Mouse (Mus musculus): Measurements from ENCODE around the gene Pygm.
A peak's percentile ranks its signal among the peaks of the same experiment; 100 is the strongest.

The Pygm gene

DNA sequence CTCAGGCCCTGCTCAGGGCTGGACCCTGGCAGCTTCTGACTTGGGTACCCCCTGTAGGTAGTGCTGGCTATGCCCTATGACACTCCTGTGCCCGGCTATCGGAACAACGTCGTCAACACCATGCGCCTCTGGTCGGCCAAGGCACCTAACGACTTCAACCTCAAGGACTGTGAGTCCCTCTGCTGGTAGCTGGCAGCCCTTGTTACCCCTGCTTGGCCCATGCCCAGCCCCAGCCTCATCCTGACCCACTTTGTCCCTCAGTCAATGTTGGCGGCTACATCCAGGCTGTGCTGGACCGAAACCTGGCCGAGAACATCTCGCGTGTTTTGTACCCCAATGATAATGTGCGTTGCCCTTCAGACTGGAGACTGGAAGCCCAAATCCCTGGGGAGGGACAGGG is 3.8 kb downstream of the Pygm start:
- no peak for DNase-seq

DNA sequence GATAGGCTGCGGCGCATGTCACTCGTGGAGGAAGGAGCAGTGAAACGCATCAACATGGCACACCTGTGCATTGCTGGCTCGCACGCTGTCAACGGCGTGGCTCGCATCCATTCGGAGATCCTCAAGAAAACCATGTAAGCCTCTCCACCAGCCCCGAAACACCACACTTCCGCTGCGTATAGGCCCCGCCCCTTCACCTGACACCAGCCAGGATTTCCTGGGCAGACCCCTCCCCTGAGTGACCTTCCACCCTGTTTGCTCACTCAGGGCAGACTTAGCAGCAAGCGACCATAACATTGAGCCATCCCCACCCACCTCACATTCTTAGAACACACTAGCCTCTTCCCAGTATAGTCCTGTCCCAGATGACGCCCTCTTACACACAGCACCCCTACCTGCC is 5.6 kb downstream of the Pygm start:
- no peak for DNase-seq

DNA sequence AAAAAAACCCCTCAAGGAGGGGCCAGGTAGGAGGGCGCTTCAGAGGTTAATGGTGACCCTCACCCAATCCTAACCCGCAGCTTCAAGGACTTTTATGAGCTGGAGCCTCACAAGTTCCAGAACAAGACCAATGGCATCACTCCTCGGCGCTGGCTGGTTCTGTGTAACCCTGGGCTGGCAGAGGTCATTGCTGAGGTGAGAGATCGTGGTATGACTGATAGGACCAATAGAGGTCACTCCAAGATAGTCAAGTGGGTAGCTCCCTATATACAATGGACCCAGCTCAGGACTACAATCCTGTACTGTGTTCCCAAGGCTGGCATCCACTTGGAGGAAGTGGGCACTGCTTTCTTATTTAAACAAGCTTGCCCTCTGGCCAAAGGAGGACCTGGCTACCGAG is 6.1 kb downstream of the Pygm start:
- DNase-seq = no peak

- no peak for DNase-seq
Measured at GRCm38 (mm10) chr19:6392743-6393393, 8.7 kb downstream of the Pygm start.

- DNase-seq = no peak
Measured at GRCm38 (mm10) chr19:6393637-6394036, 9.4 kb downstream of the Pygm start.

- DNase-seq = no peak
Measured at GRCm38 (mm10) chr19:6396237-6396636, 12.0 kb downstream of the Pygm start.

DNA sequence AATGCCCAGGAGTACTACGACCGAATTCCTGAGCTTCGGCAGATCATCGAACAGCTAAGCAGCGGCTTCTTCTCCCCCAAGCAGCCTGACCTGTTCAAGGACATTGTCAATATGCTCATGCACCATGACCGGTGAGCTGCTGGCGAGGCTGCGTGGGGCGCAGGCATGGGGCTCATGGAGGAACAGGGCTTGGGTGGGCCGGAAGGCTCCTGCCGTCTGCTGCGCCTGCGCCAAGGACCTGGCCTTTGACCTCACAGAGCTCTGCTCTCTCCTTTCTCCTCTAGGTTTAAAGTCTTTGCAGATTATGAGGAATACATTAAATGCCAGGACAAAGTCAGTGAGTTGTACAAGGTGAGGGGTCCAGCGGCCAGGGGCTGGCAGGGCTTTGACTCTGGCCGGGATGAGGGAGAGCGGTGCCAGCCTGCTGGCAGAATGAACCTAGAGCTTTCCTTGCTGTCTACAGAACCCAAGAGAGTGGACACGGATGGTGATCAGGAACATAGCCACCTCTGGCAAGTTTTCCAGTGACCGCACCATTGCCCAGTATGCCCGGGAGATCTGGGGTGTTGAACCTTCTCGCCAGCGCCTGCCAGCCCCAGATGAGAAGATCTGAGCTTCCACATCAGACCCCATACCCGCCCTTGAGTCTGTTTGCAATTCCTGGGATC is 13.5 kb downstream of the Pygm start:
- peak; percentile 44 for DNase-seq

- peak; percentile 73 for DNase-seq
Measured at GRCm38 (mm10) chr19:6398447-6399284, 14.5 kb downstream of the Pygm start.

DNA sequence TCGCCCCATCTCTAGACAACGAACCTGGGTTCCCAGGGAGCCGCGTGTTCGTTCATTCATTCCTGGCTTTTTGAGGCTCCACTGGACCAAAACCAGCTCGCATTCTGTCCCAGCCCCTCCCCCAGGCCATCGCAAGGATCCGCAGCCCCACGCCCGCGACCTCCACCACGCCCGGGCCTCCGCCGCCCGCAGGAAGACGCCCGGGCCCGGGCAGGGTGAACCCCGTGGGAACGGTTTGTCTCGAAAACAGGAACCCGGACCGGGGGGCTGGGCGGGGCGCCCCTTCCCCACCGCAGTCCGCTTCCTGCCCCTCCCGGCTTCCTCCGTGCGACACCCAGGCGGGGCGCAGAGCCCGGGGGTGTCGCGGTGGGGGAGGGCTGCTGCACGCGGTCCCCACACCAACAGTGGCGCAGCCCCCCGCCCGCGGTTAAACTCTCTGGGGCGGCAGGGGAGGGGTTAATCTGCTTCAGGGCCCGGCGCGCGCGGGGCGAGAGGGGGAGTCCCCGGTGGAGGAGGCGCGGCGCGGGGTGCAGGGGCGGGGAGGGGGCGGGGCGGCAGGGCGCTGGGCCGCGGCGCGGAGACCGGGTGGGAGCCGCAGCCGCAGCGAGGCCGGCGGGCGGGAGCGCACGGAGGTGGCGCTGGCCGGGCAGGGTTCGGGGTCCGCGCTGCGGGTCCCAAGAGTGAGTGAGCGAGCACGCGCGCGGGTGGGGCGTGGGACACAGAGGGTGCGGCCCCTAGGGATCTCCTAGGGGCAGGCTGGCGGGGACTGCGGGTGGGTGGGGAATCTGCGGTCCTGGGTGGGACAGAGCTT is 15.3 kb downstream of the Pygm start, which contains the start of gene Rasgrp2:
Gene Rasgrp2, plus strand, starts transcription at position 56 of the 811 bp plus-strand sequence.
- peak; percentile 70 for DNase-seq

DNA sequence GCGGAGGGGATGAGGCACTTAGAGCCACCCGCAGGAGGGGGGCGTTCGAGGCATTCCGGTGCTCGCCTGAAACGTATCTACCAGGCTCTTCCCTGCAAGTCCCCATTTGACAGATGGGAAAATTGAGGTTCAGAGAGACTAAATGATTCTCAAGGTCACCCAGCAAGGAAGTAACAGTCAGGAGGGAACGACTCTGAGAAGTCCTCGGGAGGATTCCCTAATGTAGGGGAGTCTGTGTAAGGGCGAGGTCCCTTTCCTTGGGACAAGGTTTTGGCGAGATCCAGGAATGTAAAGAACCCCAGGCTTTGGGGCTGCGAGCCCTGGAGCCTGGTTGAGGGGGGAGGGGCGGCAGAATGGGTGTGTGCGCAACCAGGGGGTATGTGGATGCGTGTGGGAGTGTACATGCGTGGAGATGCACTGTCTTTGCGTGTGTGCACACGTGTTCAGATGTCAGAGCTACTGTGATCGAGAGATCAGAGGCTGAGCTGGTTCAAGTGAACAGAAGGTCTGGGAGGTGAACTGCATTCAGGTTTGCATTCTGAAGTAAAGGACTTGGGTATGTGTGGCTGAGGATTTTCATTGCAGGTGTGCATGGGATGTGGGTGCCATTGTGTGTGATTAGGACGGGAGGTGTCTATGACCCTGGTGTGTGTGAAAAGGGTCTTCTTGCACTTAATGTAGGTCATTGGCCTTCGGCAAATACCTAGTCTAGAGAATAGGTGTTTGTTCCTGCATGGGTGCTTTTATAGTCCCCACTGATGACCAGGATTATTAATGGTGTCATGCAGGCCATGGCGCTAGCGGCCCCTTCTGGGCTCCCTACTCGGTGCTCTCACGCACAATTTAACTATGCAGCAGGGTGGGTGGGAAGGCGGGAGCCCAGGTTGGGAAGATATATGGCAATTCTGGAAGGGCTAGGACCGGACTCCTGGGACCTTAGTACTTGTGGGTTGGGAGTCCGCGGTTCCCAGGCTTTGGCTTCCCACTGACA is 16.2 kb downstream of the Pygm start:
- DNase-seq = peak; percentile 28

DNA sequence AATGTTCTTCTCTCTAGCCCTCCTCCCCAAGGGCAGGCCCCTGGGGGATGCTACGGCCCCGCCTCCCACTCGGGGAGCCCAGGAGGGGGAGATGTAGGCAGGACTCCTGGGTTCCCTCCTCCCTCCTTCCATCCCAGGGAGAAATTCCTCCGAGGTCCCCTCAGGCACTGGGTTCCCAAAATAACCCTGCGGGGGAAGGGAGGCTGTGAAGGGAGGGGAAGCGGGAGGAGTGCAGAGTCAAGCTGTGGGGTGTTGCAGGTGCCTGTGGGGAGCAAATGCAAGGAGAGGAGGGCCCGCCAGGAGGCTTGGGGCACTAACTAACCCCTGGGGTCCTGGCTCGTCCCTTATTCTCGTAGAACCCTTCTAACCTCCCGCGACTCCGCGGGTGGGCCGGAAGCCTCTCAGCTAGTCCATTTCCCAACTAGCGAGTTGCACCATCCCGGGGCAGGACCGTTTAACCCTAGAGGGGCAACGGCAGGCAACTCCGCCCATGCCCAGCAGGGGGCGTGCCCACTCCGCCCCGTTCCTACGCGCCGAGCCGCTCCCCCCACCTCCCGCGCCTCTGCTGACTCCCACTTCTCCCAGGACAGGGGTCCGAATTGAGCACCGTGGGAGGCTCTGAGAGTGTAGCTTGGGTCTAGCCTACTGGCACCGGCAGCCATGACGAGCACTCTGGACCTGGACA is 17.1 kb downstream of the Pygm start:
- peak; percentile 84 for DNase-seq

GRCm38 (mm10) chr19:6401951-6402350 is 17.8 kb downstream of the Pygm start:
- peak; percentile 50 for DNase-seq

- no peak for DNase-seq
Measured at GRCm38 (mm10) chr19:6403869-6404268, 19.7 kb downstream of the Pygm start.

- DNase-seq = no peak
Measured at GRCm38 (mm10) chr19:6405433-6405832, 21.2 kb downstream of the Pygm start.

- DNase-seq = no peak
Measured at GRCm38 (mm10) chr19:6407109-6407508, 22.9 kb downstream of the Pygm start.

- DNase-seq = no peak
Measured at GRCm38 (mm10) chr19:6407816-6408510, 23.8 kb downstream of the Pygm start.

- DNase-seq = no peak
Measured at GRCm38 (mm10) chr19:6408749-6409148, 24.6 kb downstream of the Pygm start.

- DNase-seq = no peak
Measured at GRCm38 (mm10) chr19:6409176-6409575, 25.0 kb downstream of the Pygm start.

- no peak for DNase-seq
Measured at GRCm38 (mm10) chr19:6409936-6410335, 25.7 kb downstream of the Pygm start.

DNA sequence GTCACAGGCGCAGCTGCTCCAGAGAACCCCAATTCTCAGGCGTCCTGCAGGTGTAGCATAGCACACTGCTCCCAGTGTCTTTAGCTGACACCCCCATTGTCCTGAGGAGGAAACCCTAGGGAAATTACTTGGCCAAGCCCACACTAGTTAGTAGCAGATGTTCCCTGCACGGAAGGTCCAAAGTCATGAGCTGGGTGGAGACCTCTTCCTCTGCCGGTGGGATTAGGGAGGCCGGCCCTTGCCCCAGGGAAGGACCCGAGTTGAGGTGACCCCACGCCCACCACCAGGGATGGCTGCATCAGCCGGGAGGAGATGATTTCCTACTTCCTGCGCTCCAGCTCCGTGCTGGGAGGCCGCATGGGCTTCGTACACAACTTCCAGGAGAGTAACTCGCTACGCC is 28.6 kb downstream of the Pygm start:
- DNase-seq = no peak
